Mouse (Mus musculus) cortical plate, adult 2 months (tissue): ENCODE results near the gene Vstm4. TPM values are rescaled to one million over a fixed set of nuclear protein-coding genes. Genes with fewer than 3 reads are reported as not detected.

ENCODE experiments used
- H3K27ac ChIP-seq: fragments of 200-500 bp; 2 replicates; pipeline ENCODE4 v1.5.1; 2012; ENCODE audit warnings: low read length, control low read depth, inconsistent platforms; ENCODE audit not compliant: insufficient read depth
- H3K4me1 ChIP-seq: fragments of 200-500 bp; 2 replicates; pipeline ENCODE4 v1.6.1; 2011; ENCODE audit warnings: low read length; ENCODE audit not compliant: control insufficient read depth, insufficient read depth
- H3K4me3 ChIP-seq: fragments of 200-500 bp; 2 replicates; pipeline ENCODE4 v1.5.1; 2011; ENCODE audit warnings: mild to moderate bottlenecking, low read length, control low read depth; ENCODE audit not compliant: insufficient read depth
- CTCF ChIP-seq: fragments of 200-500 bp; IDR thresholded peaks from 2 replicates; pipeline ENCODE4 v1.5.1; 2011; ENCODE audit warnings: mild to moderate bottlenecking, control low read depth, low read length; ENCODE audit not compliant: insufficient read depth; ENCODE audit errors: extremely low read depth
- POLR2A ChIP-seq: fragments of 200-500 bp; IDR thresholded peaks from 2 replicates; pipeline ENCODE4 v1.6.1; 2011; ENCODE audit warnings: mild to moderate bottlenecking, low read length, control low read depth; ENCODE audit not compliant: insufficient read depth; ENCODE audit errors: extremely low read depth
- polyA plus RNA-seq: library from polyadenylated mRNA; depleted of rRNA; stranded (reverse); fragments of >200 nt; gene quantifications from 2 replicates; pipeline ENCODE4 v1.2.3, GENCODE M21; 2012; rRNA removed

Vstm4 gene
- polyA plus RNA-seq, 1 experiment: 3.9 TPM

DNA sequence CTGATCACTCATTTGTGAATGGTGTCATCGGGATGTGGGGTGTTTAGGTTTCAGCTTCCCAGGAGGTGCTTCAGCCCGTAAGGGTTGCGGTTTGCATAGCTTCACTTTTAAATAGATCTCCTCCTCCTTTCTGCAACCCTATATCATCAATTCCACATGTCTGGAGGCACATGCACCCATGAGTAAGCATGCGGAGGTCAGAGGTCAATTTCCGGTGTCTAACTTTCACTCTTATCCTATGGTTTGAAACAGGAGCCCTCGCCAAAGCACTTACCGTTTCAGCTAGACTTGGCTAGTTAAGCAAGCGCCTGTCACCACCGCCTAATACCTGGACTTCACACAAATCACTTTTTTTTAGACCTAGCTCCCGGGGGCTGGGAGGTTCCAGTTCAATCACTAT, 108.2 kb downstream of the Vstm4 start:
- H3K27ac ChIP-seq: no peak overlapping the region
- TF ChIP-seq POLR2A (no peak), CTCF (no peak)
- no peaks in the 10 kb centered on the region for H3K4me1 ChIP-seq
- H3K4me3 ChIP-seq: no peak overlapping the region

DNA sequence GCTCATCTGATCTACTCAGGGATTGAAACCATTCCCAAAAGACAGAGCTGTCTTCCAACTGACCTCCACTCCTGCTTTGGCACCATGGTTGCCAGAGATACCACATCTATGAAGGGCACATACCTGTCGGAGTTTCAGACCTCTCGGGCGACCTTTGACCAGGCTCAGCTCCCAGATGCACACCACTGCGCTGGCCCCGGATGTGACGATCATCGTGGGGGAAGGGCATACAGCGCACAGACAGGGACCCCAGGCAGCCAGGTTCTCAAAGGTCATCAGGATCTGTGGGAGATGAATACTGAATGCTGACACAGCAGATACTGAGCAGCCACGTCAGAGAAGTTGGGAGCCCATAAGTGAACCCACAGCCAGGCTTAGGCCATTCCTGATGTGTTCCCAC, 114.1 kb downstream of the Vstm4 start:
- Histone ChIP-seq H3K27ac (no peak overlapping the region), H3K4me3 (no peak overlapping the region)
- TF ChIP-seq POLR2A: no peak
- no peak for TF ChIP-seq CTCF

DNA sequence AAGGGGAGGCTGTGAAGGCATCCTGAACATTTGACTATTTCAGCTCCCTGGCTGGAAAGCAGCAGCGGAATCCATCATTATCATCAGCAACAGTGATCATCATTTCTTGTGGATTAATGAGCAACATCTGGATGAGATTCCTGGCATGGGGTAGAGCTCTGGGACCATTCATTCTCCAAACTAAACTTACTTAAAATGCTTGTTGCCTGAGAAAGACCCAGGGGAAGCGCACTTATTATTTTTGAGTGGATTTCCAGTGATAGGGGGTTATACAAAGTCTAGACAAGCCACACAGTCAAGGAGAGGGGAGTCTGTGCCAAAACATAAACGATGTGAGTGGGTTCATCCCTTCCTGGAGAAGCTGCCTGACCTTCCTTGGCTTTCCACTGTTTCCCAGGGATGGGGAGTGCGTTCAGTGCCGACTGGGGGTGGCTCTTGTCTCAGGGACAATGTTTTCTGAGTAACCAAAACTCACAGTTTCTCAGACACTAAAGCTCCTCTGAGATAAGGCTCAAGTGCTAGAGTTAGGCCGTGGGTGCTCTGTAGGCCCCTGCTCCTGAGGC, 127.7 kb downstream of the Vstm4 start:
- Histone ChIP-seq H3K4me1 (no peaks in the 10 kb centered on the region), H3K4me3 (no peak overlapping the region), H3K27ac (no peak overlapping the region)
- no peak for TF ChIP-seq CTCF
- TF ChIP-seq POLR2A: no peak

More for the DNA sequence above, 114.1 kb downstream of the Vstm4 start:
- no peaks in the 10 kb centered on the region for H3K4me1 ChIP-seq

DNA sequence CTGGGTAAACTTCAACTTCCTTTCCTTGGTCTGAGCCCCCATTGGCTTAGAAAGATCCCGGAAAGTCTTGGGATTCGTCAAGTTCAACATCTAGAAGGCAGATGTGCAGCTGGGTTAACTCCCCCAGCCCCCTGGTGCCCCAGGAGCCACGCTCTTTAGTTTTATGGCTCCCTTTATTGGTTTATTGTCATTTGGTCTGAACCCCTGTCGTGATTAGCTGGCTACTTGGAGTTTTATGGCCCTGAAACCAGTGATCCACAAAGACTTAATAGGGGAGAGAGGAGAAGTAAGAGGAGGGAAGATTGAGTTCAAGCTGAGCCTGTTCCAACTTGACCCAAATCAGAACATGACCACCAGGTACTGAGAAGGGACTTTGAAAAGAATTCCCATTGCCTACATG, 130.1 kb downstream of the Vstm4 start:
- TF ChIP-seq POLR2A (no peak), CTCF (no peak)
- H3K4me1 ChIP-seq: no peaks in the 10 kb centered on the region
- no peak overlapping the region for H3K27ac ChIP-seq
- no peak overlapping the region for H3K4me3 ChIP-seq

Other genes starting within 250 kb of the Vstm4 start
- gene 3425401B19Rik, start 171.5 kb upstream of the Vstm4 start, polyA plus RNA-seq: 0.21 and 0.25 TPM in 2 replicates
- gene Tmem273, start 70.8 kb upstream of the Vstm4 start, polyA plus RNA-seq: 2.2 and 2.5 TPM in 2 replicates
- gene Fam170b, start 22.8 kb upstream of the Vstm4 start, polyA plus RNA-seq: not detected in 2 replicates
- gene Lrrc18, start 134.6 kb downstream of the Vstm4 start, polyA plus RNA-seq: 0.28 and 0.56 TPM in 2 replicates